Mouse (Mus musculus) embryonic facial prominence, embryonic 14.5 days (tissue): ENCODE data around the gene Ctnna3. TPM values are rescaled to one million over a fixed set of nuclear protein-coding genes. Genes with fewer than 3 reads are reported as not detected.
"Not testable (repeated sequence)": the region's sequence is repeated elsewhere in the genome, so short reads cannot be mapped to it uniquely, and the experiment has no call there.

Experiments used
- ATAC-seq: fragments of 200-750 bp; cut with Nextera tagmentation; 2 replicates; pipeline ENCODE4 v1.8.0; 2017; ENCODE audit warnings: low read depth, moderate number of reproducible peaks, moderate TSS enrichment
- DNase-seq: peaks from one replicate; pipeline ENCODE4 v3.0.0-alpha.2; 2015; ENCODE audit warnings: low spot score
- H3K27ac ChIP-seq: fragments of 300-500 bp; sonication (generic); replicated peaks from 2 replicates; pipeline ENCODE4 v1.5.1; 2014; ENCODE audit warnings: low read depth, mild to moderate bottlenecking, low read length, moderate library complexity
- H3K27me3 ChIP-seq: fragments of 300-500 bp; sonication (generic); replicated peaks from 2 replicates; pipeline ENCODE4 v1.6.1; 2014; ENCODE audit warnings: low read length; ENCODE audit not compliant: control insufficient read depth, insufficient read depth
- H3K36me3 ChIP-seq: fragments of 300-500 bp; sonication (generic); 2 replicates; pipeline ENCODE4 v1.6.1; 2014; ENCODE audit warnings: low read length, mixed read lengths; ENCODE audit not compliant: control insufficient read depth, insufficient read depth
- H3K4me1 ChIP-seq: fragments of 300-500 bp; sonication (generic); 2 replicates; pipeline ENCODE4 v1.6.1; 2014; ENCODE audit warnings: antibody characterized with exemption, low read length; ENCODE audit not compliant: control insufficient read depth, insufficient read depth
- H3K4me2 ChIP-seq: fragments of 300-500 bp; sonication (generic); 2 replicates; pipeline ENCODE4 v1.6.1; 2014; ENCODE audit warnings: low read depth, mild to moderate bottlenecking, low read length, moderate library complexity, mixed read lengths
- H3K4me3 ChIP-seq: fragments of 300-500 bp; sonication (generic); 2 replicates; pipeline ENCODE4 v1.5.1; 2014; ENCODE audit warnings: low read depth, mild to moderate bottlenecking, low read length
- H3K9ac ChIP-seq: fragments of 300-500 bp; sonication (generic); 2 replicates; pipeline ENCODE4 v1.6.1; 2014; ENCODE audit warnings: low read depth, mild to moderate bottlenecking, low read length, moderate library complexity, mixed read lengths
- H3K9me3 ChIP-seq: fragments of 300-500 bp; sonication (generic); 2 replicates; pipeline ENCODE4 v1.6.1; 2016; ENCODE audit warnings: low read length; ENCODE audit not compliant: control insufficient read depth
- WGBS: fragments of 180-500 bp; shearing (Covaris S2); extraction: QIAGEN DNeasy Blood & Tissue Kit; methylation state at CpG from one replicate; pipeline ENCODE4 v1.1.7; 2014; 5-methylcytosine and 5-hydroxymethylcytosine counted together
- polyA plus RNA-seq: library from polyadenylated mRNA; unstranded; fragments of >200 nt; fragmentation: Nextera tagmentation; extraction: Ambion mirVana; gene quantifications from 2 replicates; pipeline ENCODE4 v1.2.1, GENCODE M21; 2014

Ctnna3 gene
- polyA plus RNA-seq, 1 experiment from 2014 or later, result 1.6 TPM

DNA sequence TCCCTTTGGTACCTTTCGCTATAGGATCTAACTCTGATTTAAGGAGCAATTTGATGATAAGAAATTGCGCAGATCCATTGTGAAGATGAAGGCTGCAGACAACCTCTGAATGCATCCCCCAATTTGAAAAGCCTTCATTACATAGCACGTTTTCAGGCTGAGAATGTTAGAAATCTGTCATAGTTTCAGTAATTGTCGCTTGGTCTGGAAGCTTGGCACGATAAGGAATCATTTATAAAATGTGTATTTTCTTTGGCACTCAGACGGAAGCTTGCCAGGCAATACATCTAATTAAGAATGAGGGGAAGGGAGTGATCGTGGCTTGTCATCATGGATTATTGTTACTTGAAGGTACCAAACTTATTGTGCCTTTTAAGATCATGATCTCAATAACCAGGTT is 1511.1 kb downstream of the Ctnna3 start:
- no peak overlapping the region for H3K27ac ChIP-seq
- no peaks in the 10 kb centered on the region for H3K27me3 ChIP-seq
- H3K4me1 ChIP-seq, result no peaks in the 10 kb centered on the region
- DNase-seq (no peak), ATAC-seq (no peak)
- WGBS, result 82% methylated on average over 7 of the region's 7 CpGs
- no peaks in the 10 kb centered on the region for H3K36me3 ChIP-seq
- H3K4me3 ChIP-seq, result no peak overlapping the region
- H3K4me2 ChIP-seq, result no peak overlapping the region
- H3K9ac ChIP-seq, result no peak overlapping the region
- H3K9me3 ChIP-seq, result no peaks in the 10 kb centered on the region

DNA sequence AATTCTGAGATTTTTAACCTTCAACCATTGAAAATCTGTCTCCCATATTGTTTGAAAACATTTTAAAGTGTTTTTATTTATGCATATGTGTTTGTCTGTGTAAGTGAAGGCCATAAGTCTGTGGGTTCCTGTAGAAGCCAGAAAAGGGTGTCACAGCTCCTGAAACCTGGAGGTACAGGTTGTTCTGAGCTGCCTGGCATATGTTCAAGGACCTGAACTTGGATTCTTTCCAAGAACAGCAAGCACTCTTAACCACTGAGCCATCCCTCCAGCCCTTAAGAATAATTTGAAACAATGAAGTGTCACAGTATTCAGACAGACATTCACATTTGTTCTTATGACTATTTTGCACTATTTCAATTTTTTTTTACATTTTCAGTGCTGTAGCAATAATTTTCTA is 1528.5 kb downstream of the Ctnna3 start:
- Histone ChIP-seq H3K4me1 (no peaks in the 10 kb centered on the region), H3K4me2 (no peak overlapping the region), H3K9me3 (no peaks in the 10 kb centered on the region), H3K27ac (no peak overlapping the region), H3K9ac (no peak overlapping the region), H3K27me3 (no peaks in the 10 kb centered on the region), H3K4me3 (no peak overlapping the region), H3K36me3 (no peaks in the 10 kb centered on the region)
- DNase-seq (peak; percentile 2), ATAC-seq (no peak)

DNA sequence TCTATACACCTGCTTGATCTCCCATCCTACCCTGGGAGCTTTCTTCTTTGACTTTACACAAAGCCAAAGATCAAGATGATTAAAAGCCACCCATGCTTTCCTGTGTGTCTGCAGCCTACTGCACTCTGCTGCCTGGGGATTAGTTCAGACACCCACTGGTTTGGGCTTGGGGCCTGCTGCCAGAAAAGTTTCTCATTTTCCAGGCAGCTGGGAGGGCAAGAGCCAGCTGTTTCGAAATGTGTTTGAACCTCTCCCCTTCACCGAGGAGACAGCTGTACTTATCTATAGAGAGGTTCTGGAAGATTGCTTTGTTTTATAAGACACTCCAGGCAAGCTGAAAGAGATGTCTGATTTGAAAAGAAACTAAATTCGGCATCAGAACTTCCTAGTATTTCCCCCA is 1563.0 kb downstream of the Ctnna3 start:
- Histone ChIP-seq H3K9me3 (no peaks in the 10 kb centered on the region), H3K4me1 (no peaks in the 10 kb centered on the region), H3K9ac (no peak overlapping the region), H3K27ac (no peak overlapping the region), H3K4me3 (no peak overlapping the region), H3K4me2 (no peak overlapping the region), H3K27me3 (no peaks in the 10 kb centered on the region), H3K36me3 (no peaks in the 10 kb centered on the region)
- ATAC-seq (no peak), DNase-seq (peak; percentile 56)
- 56% methylated on average over 3 of the region's 3 CpGs for WGBS

DNA sequence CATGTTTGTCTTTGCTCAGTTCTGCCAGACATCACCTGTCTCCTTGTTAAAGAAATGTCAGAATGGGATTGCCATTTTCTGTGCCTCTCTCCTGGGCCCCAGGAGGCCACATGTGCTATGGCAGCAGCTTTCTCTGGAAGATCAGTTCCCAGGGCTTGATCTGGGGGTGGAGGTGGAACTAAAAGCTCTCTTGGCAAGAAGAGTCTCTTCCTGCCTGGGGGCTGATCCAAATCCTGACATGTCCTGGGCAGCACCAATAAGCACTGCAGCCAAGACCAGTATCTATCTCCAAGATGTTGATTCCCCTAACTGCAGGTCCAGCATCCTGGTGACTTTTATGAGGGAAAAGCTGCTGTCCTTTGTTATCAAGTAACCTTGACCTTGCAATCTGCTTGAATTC is 1583.6 kb downstream of the Ctnna3 start:
- no peak for DNase-seq
- Histone ChIP-seq H3K27me3 (no peaks in the 10 kb centered on the region), H3K36me3 (no peaks in the 10 kb centered on the region)

DNA sequence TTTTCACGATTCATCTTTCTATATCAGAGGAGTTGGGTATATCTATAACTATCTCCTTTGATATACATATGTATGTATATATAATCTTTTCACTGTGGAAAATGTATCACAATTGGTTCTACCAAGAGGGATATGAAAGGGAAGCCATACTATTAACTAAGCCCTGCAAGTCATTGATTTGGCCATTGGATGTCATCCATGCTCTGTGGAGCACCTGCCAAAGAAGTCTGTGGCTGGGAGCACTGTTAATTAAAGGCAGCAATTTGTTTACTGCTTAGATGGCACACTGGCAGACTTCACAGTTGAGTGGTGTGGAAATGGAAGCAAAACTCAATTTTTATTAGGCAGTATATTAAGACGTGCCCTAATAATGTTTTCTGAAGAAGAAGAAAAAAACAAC is 1592.8 kb downstream of the Ctnna3 start:
- WGBS, result 88% methylated on average over 2 of the region's 2 CpGs
- Histone ChIP-seq H3K4me3 (no peak overlapping the region), H3K27ac (no peak overlapping the region), H3K4me1 (no peaks in the 10 kb centered on the region), H3K9ac (no peak overlapping the region), H3K27me3 (no peaks in the 10 kb centered on the region), H3K4me2 (no peak overlapping the region), H3K36me3 (no peaks in the 10 kb centered on the region), H3K9me3 (no peaks in the 10 kb centered on the region)
- DNase-seq (no peak), ATAC-seq (no peak)

More for the DNA sequence above, 1583.6 kb downstream of the Ctnna3 start:
- Histone ChIP-seq H3K4me1 (no peaks in the 10 kb centered on the region), H3K4me3 (no peak overlapping the region), H3K27ac (no peak overlapping the region), H3K9me3 (no peaks in the 10 kb centered on the region), H3K9ac (no peak overlapping the region), H3K4me2 (no peak overlapping the region)
- no peak for ATAC-seq

DNA sequence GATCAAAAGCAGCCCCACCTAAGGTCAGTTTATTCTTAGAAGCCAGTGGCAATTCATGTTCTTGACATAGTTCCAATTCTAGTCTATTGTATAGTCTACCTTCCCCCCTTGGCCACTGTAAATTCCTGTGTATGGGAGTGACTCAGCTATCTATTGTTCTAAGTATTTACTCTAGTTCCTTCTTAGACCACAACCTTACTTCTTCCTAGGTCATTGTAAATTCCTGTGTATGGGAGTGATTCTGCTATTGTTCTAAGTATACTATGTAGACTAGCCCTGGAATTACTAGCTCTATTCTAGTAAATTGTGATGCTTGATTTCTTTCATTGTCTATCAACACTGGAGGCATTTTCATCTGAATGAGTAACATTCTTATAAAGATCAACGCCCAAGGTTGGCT is 1603.6 kb downstream of the Ctnna3 start:
- not testable (repeated sequence) for ATAC-seq, H3K4me1 ChIP-seq, DNase-seq, H3K27me3 ChIP-seq, H3K36me3 ChIP-seq, H3K9ac ChIP-seq, H3K4me2 ChIP-seq, H3K4me3 ChIP-seq, H3K9me3 ChIP-seq, H3K27ac ChIP-seq
- 78% methylated on average over 1 of the region's 1 CpGs for WGBS

Other genes starting within 250 kb of the Ctnna3 start
- gene Mypn, start 226.1 kb upstream of the Ctnna3 start, polyA plus RNA-seq, result 8.2 and 11.2 TPM in 2 replicates
- gene Herc4, start 186.3 kb upstream of the Ctnna3 start, polyA plus RNA-seq, result 37.1 and 38.6 TPM in 2 replicates
- 6.8 and 7.5 TPM in 2 replicates for gene Sirt1, start 48.4 kb upstream of the Ctnna3 start, polyA plus RNA-seq
- 8.3 and 10.1 TPM in 2 replicates for gene Dnajc12, start 47.7 kb upstream of the Ctnna3 start, polyA plus RNA-seq
- gene Gm7075, start 8.3 kb upstream of the Ctnna3 start, polyA plus RNA-seq, result not detected in 2 replicates